Mouse (Mus musculus) neutrophil, adult 5-6 weeks (primary cell): ENCODE data around the gene Bola1. TPM values are rescaled to one million over a fixed set of nuclear protein-coding genes. Genes with fewer than 3 reads are reported as not detected.

Experiments used
- ATAC-seq: fragments of 151-379, 151-347 bp; 2 replicates; pipeline ENCODE4 v1.8.0; 2017; ENCODE audit warnings: mild to moderate bottlenecking, moderate TSS enrichment; ENCODE audit not compliant: insufficient number of reproducible peaks, poor library complexity, low FRiP score, severe bottlenecking; ENCODE audit errors: extremely low read depth
- total RNA-seq: library from RNA; stranded (forward); fragments of 200-1000 nt; gene quantifications from 2 replicates; pipeline ENCODE4 v1.2.3, GENCODE M21; 2017

Gene Bola1
- total RNA-seq, 1 experiment from 2014 or later = 9.8 TPM

DNA sequence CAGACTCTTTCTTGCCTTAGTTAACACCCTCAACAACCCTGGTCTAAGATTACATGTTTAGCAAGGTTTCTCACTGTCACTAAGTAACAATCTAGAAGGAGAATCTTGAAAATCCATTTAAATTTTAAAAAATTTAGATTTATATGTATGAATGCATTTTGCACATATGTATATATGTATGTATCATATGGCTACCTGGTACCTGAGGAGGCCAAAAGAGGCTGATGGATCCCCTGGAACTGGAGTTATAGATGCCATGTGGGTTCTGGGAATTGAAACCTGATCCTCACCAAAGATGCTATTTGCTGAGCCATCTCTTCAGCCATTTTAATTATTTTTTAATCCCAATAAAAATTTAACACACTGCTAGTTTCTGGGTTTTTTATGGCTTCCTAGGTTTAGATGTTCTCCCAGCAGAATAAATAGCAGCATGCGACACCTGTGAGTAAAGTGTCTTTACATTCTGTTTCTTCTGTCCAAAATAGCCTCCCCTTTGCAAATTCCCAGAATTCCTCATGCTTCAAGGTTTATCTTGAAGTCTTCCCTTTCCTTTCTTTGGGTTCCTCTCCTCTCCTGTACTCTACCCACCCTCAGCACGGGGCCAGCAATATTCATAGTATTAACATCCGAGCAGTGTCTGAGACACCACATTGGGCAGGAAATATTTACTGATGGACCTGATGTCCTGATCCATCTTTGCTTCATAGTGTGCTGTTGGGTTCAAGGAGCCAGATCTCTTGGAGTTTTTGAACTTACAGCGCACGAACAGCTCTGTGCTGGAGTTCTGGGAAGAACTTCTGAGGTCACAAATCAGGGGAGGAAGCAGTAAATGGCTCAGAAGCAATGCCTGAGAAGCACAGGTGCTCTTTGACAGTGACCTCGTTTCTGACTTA is 28.9 kb upstream of the Bola1 start:
- ATAC-seq = no peak

DNA sequence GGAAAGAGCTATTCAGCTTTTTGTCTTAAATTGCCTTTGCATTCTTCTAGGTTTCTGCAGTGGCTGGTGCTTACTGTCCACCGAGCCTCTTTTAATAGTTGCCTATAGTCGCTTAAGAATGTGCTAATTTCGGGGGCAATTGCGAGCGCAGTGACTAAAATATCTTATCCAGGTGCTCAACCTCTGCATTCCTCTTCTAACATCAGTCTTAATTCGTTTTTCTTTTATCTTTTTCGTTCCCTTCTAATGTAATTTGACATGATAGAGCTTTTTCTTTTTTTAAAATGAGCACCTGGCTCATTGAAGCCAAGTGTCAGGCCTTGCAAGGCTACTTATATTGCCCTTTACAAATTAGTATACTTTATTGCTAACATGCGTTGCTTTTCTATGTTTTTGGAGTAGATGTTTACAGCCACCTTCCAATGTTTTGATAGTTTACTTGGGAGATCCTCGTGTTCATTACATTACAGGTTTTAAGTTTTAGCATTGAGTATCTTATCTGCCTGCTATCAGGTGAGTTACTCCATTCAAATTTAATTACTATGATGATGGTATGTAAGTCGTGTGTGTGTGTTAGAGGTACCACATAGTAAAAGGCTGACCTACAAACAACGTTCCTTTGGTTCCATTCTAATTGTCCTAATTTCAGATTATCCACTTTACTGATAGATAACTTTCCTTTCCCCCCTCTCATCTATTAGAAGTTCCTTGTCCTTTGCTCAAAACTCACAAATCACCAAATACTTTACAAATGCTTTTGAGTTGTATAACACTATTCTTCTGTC is 28.0 kb upstream of the Bola1 start:
- no peak for ATAC-seq

DNA sequence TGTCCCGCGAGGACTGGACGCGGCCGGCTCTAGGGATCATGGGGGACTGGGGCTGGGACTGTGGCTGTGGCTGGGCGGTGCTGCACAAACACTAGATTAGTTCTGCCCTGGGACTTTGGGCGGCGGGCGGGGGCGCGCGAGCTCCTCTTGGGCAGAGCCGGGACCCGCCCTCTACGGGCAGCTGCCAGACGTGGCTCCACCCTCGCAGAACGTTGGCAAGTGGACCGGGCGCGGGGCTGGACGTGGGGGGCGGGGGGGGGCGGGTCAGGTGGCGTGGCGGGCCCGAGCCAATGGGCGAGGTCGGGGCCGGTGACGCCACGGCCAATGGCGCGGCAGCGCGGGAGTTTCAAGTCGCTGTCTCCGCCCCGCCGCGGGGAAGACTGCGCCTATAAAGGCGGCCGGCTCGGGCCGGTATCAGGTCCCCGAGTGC is 26.9 kb upstream of the Bola1 start, which contains the start of gene Hist2h3c1:
Gene Hist2h3c1 (plus strand): TSS at position 259 of the 430 bp plus-strand sequence.
- ATAC-seq = peak; percentile 79

DNA sequence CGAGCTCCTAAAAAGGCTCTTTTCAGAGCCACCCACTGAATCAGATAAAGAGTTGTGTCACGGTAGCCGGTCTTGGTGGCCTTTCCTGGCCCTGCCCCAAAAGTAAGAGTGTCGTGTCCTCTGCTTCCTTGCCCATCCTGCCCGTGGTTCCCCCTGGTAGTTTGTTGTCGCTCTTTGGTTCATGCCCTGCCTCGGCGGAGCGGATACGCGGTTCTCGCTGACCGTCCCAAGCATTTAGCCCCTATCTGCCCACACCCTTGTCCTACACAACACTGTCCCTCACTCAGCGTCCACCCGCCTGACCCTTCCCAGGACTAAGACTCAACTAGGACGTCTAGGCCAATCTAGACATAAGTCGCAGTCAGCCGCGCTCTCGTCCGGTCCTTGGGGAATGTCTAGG is 26.5 kb upstream of the Bola1 start:
- 0 out of 2 replicates have a peak, but pooled peaks have one; percentile 2 for ATAC-seq

DNA sequence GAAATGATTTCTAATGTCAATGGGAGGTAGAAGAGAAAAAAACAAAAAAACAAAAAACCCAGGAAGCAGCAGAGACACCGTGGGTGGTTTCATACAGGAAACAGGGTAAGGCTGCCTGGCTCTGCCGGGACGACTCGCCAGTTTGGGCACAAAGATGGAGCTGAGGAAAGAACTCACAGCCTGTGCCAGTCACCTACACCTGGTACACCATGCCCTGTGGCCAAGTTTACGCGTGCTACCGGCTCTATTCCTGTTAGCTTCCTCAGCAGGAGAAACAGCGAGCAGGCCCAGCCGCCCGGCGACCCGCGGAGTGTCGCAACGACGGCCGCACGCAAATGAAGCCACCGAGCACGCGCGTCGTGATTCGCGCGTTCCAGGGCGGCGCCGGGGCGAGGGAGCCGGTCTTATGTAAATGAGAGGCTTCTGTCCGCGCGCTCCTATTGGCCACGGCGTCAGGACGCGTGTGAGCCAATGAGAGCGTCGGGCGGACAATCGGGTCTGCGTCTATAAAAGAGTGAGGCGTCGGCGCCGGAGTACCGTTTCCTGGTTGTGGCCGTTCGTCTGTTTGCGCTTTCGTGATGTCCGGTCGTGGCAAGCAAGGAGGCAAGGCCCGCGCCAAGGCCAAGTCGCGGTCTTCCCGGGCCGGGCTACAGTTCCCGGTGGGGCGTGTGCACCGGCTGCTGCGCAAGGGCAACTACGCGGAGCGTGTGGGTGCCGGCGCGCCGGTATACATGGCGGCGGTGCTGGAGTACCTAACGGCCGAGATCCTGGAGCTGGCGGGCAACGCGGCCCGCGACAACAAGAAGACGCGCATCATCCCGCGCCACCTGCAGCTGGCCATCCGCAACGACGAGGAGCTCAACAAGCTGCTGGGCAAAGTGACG is 25.7 kb upstream of the Bola1 start, which contains the start of gene Hist2h2aa1:
Gene Hist2h2aa1 (plus strand): TSS at position 495 of the 884 bp plus-strand sequence.
- ATAC-seq = peak; percentile 79

DNA sequence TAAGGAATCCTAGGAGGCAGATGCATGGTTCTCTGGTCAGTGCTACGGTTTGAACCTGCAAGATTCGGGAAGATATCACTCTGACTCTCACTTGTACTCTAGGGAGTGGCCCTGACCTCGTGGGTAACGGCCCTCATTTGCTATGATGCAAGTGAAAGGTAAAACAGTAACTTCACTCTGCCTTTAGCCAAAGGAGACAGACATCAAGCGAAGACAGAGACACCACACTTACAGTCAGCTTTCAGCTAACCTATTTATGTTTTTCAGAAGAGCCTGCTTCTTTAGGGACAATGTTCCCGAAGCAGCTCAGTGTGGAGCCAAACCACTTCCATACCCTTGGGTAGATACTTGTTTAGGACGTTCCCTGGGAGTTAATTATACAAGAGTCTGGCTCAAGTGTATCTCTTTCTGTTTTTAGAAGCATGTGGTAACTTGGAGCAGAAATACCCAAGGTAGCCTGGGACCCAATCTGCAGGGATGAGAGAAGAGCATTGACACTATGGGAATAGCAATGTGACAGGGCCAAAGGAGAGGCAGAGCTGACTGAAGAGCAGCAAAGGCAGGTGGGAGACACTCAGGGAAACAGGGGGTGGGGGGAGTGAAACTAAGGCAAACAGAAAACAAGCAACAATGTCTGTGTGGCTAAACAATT is 24.5 kb upstream of the Bola1 start:
- no peak for ATAC-seq

DNA sequence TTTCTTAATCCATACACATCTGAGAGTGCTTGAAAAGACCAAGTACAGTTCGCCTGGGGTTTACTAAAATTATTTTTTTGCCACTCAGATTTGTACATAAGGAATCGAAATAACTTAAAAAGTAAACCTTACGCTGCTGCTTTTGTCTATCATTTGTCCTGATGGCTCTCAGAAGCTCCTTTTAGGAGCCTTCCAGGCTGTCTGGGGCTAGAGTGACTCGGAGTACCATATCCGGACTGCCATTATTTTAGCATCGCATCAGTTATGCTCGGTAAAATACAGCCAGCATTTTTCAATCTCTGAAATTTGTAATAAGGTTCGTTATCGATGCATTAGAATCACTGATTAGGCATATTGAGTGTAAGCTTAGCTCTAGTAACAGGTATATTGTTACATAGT is 21.3 kb upstream of the Bola1 start:
- ATAC-seq = no peak

DNA sequence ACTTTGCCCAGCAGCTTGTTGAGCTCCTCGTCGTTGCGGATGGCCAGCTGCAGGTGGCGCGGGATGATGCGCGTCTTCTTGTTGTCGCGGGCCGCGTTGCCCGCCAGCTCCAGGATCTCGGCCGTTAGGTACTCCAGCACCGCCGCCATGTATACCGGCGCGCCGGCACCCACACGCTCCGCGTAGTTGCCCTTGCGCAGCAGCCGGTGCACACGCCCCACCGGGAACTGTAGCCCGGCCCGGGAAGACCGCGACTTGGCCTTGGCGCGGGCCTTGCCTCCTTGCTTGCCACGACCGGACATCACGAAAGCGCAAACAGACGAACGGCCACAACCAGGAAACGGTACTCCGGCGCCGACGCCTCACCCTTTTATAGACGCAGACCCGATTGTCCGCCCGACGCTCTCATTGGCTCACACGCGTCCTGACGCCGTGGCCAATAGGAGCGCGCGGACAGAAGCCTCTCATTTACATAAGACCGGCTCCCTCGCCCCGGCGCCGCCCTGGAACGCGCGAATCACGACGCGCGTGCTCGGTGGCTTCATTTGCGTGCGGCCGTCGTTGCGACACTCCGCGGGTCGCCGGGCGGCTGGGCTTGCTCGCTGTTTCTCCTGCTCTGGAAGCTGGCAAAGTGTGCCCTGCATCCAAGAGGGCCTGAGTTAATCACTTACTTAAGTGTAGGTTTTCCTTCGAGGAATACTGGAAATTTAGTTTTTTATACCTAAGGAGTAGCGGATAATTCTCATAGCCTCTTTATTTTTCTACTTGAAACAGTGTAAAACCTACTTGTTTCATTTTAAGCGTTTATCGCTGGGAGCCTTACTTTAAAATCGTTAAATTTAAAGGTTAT is 20.7 kb upstream of the Bola1 start, which contains the start of gene Hist2h2aa2:
Gene Hist2h2aa2 (minus strand): TSS at position 328 of the 850 bp plus-strand sequence.
- peak; percentile 77 for ATAC-seq

DNA sequence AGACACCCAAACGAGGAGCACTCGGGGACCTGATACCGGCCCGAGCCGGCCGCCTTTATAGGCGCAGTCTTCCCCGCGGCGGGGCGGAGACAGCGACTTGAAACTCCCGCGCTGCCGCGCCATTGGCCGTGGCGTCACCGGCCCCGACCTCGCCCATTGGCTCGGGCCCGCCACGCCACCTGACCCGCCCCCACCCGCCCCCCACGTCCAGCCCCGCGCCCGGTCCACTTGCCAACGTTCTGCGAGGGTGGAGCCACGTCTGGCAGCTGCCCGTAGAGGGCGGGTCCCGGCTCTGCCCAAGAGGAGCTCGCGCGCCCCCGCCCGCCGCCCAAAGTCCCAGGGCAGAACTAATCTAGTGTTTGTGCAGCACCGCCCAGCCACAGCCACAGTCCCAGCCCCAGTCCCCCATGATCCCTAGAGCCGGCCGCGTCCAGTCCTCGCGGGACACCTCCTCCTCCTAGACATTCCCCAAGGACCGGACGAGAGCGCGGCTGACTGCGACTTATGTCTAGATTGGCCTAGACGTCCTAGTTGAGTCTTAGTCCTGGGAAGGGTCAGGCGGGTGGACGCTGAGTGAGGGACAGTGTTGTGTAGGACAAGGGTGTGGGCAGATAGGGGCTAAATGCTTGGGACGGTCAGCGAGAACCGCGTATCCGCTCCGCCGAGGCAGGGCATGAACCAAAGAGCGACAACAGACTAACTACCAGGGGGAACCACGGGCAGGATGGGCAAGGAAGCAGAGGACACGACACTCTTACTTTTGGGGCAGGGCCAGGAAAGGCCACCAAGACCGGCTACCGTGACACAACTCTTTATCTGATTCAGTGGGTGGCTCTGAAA is 19.7 kb upstream of the Bola1 start, which contains the start of gene Hist2h3c2:
Gene Hist2h3c2 (minus strand): TSS at position 174 of the 840 bp plus-strand sequence.
- ATAC-seq = peak; percentile 80

DNA sequence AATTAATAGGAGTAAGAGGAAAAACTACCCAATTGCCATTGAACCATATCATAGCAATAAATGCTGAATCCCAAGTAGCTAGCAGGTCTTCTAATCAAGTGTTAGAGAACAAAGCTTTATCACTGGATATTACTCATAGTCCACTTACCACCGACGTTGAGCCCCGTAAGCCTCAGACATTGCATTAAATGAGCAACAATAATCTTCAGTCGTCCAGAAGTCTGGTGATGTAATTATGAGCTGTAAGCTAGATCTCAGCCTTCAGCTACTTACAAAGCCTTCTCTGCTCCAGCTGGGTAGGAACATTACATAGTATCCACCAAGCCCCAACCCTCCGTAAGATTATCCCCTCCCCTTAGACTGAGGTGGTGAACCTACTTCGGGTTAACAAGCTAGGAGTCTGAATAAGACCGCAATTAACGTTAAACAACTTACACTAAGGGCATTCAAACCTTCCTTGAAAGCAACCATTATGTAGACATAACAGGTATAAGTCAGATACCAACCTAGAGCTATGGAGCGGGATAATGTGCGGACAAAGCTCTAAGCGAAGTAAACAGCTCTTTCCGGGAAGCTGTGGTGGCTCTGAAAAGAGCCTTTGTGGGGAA is 18.5 kb upstream of the Bola1 start:
- no peak for ATAC-seq

DNA sequence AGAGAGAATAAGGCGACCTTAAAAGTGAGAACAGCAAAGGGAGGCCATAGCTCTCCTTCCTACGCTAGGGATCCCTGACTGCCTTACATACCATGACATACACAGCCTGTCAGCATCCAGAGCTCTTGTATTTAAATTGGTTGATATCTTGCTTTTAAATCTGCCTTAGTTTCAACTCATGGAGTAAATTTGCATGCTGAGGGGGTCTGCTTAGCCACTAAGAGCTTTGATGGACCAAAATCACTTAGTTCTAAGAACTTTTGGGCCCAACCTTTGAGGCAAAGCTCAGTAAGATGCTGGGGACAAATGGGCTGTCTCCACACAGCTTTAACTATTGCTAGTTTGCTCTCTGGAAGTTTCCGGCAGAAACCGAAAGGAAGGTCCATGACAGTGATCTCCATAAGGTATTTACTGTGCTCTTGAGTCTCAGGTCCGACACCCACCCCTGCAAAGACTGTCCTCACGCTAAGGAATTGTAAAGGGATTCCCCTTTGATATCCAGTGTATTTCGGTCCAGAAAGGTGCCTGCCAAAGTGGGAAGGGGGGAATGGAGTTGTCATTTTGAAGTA is 17.9 kb upstream of the Bola1 start:
- ATAC-seq = no peak

DNA sequence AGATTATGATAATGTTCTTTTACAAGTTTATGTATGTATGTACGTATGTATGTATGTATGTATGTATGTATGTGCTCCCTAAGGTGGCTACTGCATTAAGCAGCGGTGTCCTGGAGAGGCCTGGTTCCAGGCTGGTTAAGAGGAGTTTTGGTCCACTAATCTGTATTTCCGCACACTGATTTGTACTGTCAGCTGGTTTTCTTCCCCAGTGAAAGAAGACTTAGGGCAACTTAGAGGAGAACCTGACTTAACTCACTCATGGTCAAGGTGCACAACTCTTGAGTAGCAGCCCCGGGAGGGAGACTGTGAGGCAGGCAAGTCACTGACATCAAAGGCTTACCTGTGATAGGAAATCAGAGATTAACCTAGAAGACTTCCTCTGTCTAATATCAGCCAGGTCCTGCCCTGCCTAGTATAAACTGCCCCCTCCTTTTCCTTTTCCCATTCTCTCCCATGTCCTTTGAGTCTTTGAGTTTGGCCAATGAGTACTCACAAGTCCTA is 17.4 kb upstream of the Bola1 start:
- no peak for ATAC-seq

DNA sequence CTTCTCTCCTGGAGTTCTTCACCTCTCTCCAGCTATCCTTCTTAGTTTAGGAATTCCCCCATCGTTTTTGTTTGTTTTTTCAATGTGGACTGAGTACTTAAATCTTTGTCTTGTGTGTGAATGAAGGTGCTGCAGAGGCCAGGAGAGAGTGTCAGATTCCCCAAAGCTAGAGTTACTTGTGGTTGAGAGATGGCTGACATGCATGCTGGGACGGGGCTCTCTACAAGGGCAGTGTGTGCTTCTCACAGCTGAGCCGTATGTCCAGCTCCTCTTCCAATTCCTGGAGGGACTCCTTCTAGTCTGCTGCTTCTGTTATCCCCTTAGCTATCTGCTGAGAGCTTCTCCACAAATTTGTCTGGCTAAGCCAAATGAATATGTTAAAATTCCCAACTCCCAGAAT is 16.3 kb upstream of the Bola1 start:
- no peak for ATAC-seq

DNA sequence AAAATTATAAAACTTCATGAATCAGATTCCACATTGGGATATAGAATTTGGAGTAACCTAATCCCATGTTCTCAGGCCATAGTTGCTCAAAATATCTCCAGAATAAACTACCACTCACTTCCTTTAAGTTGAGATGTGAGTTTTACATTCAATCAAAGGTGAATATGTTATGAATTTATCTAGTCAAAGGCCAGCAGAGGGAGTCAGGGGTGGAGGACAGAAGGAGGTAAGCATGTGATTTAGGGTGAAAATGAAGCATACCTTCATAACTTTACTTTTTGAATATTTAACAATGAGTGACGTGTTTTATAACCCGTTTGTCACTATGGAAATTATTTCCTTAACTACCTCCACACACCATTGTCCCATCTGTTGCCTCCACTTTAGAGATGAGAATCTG is 15.4 kb upstream of the Bola1 start:
- no peak for ATAC-seq

DNA sequence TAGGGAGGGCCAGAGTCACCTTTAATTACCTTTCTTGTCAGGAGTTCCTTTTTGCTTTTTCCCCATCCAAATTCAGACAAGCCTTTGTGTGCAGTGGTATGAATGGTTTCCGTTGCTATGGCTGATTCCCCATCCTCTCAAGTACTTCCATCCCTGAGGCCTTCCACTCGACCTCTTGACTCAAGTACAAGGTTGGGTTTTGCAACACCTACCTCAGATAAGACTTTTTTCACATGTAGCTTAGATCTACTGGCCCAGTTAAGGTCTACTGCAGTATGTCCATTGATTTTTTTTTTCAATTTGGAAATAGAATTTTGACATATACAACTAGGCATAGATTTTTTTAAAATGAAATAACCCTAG is 12.2 kb upstream of the Bola1 start:
- no peak for ATAC-seq
